Mouse (Mus musculus): ENCODE measurements around the gene Dnajc19. TPM values are rescaled to one million over a fixed set of nuclear protein-coding genes. Genes with fewer than 3 reads are reported as not detected.
A peak's percentile ranks its signal among the peaks of the same experiment; 100 is the strongest.

The Dnajc19 gene
- polyA plus RNA-seq, 1 experiment from 2014 or later = 182 TPM

- no peaks in the 10 kb centered on the region for H3K9me3 ChIP-seq
- peaks cover 14% of the 10 kb centered on the region for H3K4me1 ChIP-seq (replicated peaks)
- H3K27me3 ChIP-seq (ENCODE audit: insufficient read depth, poor library complexity, severe bottlenecking) = no peaks in the 10 kb centered on the region
- peak; percentile 55 for DNase-seq (ENCODE audit: low spot score)
- peak overlapping the region; percentile 96 for H3K4me3 ChIP-seq
- under 1% methylated on average over 62 of the region's 70 CpGs for WGBS
- peaks cover 23% of the 10 kb centered on the region; the same call in 1 of the 2 replicates for H3K36me3 ChIP-seq
- peak overlapping the region; percentile 100 for H3K27ac ChIP-seq
Measured at GRCm38 (mm10) chr3:34020382-34021258, 60.5 kb downstream of the Dnajc19 start.

- Histone ChIP-seq H3K27me3 (ENCODE audit: insufficient read depth, poor library complexity, severe bottlenecking) (no peaks in the 10 kb centered on the region), H3K4me1 (replicated peaks) (peaks cover 14% of the 10 kb centered on the region), H3K9me3 (no peaks in the 10 kb centered on the region), H3K27ac (peak within 1 kb of the TSS; percentile 100), H3K36me3 (peaks cover 23% of the 10 kb centered on the region; the same call in 1 of the 2 replicates), H3K4me3 (peak within 1 kb of the TSS; percentile 96)
- under 1% methylated on average over 77 of the region's 97 CpGs for WGBS
- peak; percentile 83 for DNase-seq (ENCODE audit: low spot score)
Measured at GRCm38 (mm10) chr3:34019540-34020381, 61.4 kb downstream of the Dnajc19 start, which contains the start of gene Fxr1. TSS of gene Fxr1 (plus strand) at chr3:34019943.

GRCm38 (mm10) chr3:34008191-34008590 lies 72.9 kb downstream of the Dnajc19 start:
- 74% methylated on average over 6 of the region's 6 CpGs for WGBS
- no peaks in the 10 kb centered on the region for H3K36me3 ChIP-seq
- DNase-seq (ENCODE audit: low spot score) = no peak

GRCm38 (mm10) chr3:34007611-34008010 lies 73.5 kb downstream of the Dnajc19 start:
- WGBS = 57% methylated on average over 4 of the region's 4 CpGs
- Histone ChIP-seq H3K27me3 (ENCODE audit: insufficient read depth, poor library complexity, severe bottlenecking) (no peaks in the 10 kb centered on the region), H3K27ac (no peak overlapping the region), H3K4me3 (no peak overlapping the region), H3K9me3 (no peaks in the 10 kb centered on the region), H3K4me1 (replicated peaks) (no peaks in the 10 kb centered on the region), H3K36me3 (no peaks in the 10 kb centered on the region)
- no peak for DNase-seq (ENCODE audit: low spot score)

More at GRCm38 (mm10) chr3:34008191-34008590, 72.9 kb downstream of the Dnajc19 start:
- no peak overlapping the region for H3K27ac ChIP-seq
- H3K27me3 ChIP-seq (ENCODE audit: insufficient read depth, poor library complexity, severe bottlenecking) = no peaks in the 10 kb centered on the region
- no peaks in the 10 kb centered on the region for H3K4me1 ChIP-seq (replicated peaks)
- H3K9me3 ChIP-seq = no peaks in the 10 kb centered on the region
- no peak overlapping the region for H3K4me3 ChIP-seq

- H3K27me3 ChIP-seq (ENCODE audit: insufficient read depth, poor library complexity, severe bottlenecking) = no peaks in the 10 kb centered on the region
- 78% methylated on average over 3 of the region's 3 CpGs for WGBS
- no peak overlapping the region for H3K27ac ChIP-seq
- no peaks in the 10 kb centered on the region for H3K4me1 ChIP-seq (replicated peaks)
- no peak overlapping the region for H3K4me3 ChIP-seq
- H3K9me3 ChIP-seq = no peaks in the 10 kb centered on the region
- H3K36me3 ChIP-seq = no peaks in the 10 kb centered on the region
- DNase-seq (ENCODE audit: low spot score) = no peak
Measured at GRCm38 (mm10) chr3:34006824-34007223, 74.3 kb downstream of the Dnajc19 start.

- no peaks in the 10 kb centered on the region for H3K27me3 ChIP-seq (ENCODE audit: insufficient read depth, poor library complexity, severe bottlenecking)
- no peaks in the 10 kb centered on the region for H3K36me3 ChIP-seq
- no peaks in the 10 kb centered on the region for H3K4me1 ChIP-seq (replicated peaks)
- no peaks in the 10 kb centered on the region for H3K9me3 ChIP-seq
- 42% methylated on average over 2 of the region's 2 CpGs for WGBS
- no peak overlapping the region for H3K27ac ChIP-seq
- DNase-seq (ENCODE audit: low spot score) = no peak
- H3K4me3 ChIP-seq = no peak overlapping the region
Measured at GRCm38 (mm10) chr3:34006301-34006700, 74.8 kb downstream of the Dnajc19 start.

Other genes with a start within 250 kb of the Dnajc19 start
- 6.8 and 8.3 TPM in 2 replicates for gene Ccdc39, start 237.0 kb downstream of the Dnajc19 start, polyA plus RNA-seq (2016; fragmentation: Nextera tagmentation; extraction: Ambion mirVana)
- 35.5 and 55.2 TPM in 2 replicates for gene Fxr1, start 61.4 kb downstream of the Dnajc19 start, polyA plus RNA-seq (2016; fragmentation: Nextera tagmentation; extraction: Ambion mirVana)